Mouse (Mus musculus) cerebellum, postnatal 14 days (tissue): ENCODE results near the gene Gm2310.
"Not testable (repeated sequence)": the region's sequence is repeated elsewhere in the genome, so short reads cannot be mapped to it uniquely, and the experiment has no call there.

Experiments used
- DNase-seq, 2 experiments: peaks; one replicate each; pipeline ENCODE4 v3.0.0; 2021; ENCODE audit warnings: mixed read lengths in 2 of 2

Gene Gm2310

DNA sequence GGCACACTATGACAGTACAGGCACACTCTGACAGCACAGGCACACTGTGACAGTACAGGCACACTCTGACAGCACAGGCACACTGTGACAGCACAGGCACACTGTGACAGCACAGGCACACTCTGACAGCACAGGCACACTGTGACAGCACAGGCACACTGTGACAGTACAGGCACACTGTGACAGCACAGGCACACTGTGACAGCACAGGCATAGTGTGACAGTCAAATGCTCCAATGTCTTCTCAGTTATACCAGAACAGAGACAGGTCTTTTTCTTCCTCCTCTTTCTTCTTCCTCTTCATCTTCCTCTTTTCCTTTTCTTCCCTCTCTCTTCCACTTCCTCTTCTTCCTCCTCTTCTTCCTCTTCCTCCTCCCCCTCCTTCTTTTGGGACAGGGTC lies at the start of gene Gm2310:
TSS of gene Gm2310 (minus strand) at position 101 of the 400 bp plus-strand sequence.
- DNase-seq, result not testable (repeated sequence)

DNA sequence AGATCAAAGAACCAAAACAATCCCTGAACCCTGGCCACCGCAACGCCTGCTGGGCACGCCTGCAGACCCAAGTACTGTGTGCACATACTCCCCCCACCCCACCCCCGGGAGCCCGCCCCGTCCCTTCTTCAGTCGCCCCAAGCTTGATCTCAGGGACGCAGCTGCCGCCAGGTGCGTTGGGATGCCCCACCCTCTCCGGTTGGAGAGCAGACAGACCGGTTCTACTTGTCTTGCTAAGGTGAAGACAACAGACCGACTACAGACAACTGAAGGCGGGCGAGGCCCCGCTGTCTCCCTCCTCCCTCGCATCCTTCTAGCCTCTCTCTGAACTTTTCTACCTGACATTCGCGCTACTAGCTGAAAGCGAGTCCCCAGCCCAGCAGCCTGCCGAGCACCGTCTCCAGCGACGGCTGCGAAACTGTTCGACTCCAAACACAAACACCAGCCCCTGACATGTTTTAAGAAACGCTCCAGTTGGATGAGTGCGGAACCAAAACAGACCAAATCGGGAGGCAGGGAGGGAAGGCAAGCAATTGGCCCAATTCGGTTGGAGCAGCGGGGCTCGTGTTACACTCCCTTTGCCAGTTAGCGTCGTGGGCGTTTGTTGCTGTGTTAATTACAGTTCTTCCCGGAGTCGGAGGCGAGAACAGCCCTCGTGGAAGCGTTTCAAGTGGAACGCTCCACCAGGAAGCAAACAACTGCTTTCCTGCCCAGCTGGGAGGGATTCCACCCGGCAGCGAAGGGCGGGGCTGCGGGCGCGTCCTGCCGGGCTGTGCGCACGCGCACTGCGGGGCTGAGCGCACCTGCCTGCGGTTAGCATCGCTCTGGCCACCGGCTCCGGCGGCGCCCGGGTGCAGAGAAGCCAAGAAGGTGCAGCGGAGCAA lies 49.1 kb upstream of the Gm2310 start:
- DNase-seq, result peak; percentile 85 to 91

DNA sequence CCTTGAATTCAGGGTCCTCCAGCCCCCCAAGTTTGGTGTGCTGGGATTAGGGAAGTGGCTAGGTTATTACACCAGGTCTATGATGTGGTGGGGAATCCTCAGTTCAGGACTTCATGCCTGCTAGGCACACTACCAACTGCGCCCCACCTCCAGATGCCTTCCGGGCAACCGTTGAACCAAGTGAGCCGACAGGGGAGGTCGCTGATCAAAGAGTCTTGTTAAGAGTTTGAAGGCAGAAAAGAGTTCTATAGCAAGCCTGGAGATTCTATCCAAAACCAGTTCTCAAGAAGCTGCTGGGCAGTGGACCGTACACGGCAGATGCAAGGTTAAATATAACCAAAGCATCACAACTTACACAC lies 48.5 kb upstream of the Gm2310 start:
- DNase-seq, result no peak

DNA sequence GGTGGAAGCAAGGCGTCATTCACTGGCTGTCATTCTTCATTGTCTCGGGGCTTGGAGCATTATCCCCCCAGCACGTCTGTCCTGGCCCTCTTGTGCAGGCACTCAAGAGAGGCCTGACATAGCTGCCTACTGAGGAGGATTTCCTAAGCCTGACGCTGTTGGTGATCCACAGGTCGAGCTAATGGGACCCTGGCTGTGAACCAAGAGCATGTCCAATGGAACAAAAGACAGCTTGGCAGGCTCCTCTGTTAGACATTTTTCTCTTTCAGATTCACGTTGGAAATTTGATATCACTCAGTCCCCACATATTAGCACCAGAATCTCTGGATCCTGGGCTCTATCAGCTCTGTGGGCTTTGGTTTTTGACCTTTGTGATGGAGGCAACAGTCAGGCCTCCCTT lies 45.7 kb upstream of the Gm2310 start:
- no peak for DNase-seq

DNA sequence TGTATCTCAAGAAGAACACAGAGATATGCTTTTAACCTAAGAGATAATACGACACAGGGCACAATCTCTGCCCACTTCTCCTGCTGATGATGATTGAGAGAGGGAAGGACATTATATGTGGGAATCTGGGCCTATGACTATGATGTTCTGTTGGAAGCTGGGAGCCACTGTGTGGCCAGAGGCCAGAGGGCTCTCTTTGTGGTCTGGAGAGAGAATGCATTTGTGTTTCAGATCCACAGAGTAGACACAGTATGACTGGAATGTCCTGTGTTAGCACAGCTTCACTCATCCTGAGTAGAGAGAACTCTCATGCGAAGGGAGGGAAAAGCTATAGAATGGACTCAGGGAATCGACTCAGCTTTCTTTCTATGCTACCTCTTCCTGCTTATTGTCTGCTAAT lies 44.6 kb upstream of the Gm2310 start:
- no peak for DNase-seq

DNA sequence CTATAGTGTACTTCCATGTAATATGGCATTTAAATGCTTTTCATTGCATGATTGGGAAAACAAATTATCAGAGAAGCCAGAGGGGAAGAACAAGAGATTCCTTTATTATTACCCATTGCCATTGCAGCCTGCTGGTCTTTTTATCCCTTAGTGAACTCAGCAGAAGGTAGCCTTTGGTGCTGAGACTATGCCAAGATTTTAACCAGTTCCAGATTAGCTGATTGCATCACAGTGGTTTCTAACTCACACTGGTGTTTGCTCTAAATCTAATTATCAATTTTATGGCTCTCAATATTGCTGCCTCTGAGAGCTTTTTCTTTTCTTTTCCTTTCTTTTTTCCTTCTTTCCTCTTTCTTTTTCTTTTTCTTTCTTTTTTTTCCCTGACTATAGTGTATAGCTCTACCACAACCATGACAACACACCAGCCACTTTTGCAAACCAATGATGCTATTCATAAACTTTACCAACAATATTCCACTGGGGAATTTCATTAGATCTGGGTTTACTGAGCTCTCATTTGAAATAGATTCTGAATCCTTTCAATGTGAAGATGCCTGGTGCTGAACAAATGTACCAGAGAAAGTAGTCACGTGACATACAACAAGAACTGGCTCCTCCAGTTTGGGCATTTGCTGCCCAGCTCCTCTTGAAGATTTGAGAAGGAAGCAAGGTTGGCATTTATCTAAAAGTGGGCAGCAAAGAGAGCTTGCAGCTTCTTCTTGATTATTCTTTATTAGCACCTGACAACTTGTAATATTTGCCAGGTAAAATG lies 43.9 kb upstream of the Gm2310 start:
- no peak for DNase-seq

DNA sequence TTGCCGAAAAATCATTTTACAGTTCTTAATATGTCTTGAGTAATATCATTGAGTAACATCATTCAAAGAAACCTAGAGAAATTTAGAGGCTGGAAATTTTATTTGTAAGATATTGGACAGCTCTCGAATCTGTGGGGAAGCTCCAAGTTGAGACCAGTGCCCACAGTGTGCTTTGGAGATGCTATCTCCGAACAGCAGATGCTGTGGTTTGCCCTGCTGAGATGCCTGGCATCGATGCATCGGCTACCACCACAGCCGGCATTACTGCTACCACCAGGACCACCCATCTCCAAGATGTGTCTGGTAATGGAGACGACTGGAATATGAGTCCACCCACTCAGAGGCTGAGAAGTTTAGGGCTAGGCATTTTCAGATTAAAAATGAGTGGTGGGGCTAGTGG lies 43.0 kb upstream of the Gm2310 start:
- peak in 1 of 2 experiments; percentile 46 for DNase-seq

DNA sequence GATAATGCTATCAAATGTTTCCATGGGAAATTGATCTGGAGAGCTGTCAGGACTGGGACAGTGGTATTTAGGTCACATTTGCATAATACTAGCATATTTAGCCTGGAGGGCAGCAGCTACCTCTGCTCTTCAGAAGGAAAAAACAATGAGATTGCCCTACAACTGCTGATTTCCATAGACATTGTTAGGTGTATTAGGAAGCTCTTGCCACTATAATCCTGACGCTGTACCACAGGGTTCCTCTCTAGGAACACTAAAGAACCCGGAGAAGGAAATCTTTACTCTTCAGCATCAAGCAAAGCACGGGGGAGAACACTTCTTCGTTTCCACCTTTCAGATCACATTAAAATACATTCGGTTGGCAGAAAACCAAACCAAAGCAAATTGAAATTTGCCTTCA lies 11.4 kb upstream of the Gm2310 start:
- DNase-seq, result no peak

DNA sequence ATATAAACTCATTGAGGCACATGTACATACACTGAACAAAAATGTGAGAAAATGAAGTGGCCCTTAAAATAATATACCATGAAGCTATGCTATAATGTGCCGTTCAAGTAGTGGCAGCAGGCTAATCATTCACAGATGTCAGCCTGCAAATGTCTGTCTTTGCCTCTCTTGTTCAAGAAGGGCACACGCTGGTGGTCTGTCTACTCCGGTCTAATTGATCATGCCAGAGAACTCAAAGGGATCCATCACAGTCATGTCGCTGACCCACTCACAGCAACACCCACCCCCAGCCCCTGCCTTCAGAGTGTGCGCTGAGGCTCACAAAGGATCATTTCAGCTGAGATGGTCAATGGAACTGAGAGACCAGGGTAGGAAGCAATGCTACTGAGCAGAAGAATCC lies 6.8 kb downstream of the Gm2310 start:
- DNase-seq, result no peak

DNA sequence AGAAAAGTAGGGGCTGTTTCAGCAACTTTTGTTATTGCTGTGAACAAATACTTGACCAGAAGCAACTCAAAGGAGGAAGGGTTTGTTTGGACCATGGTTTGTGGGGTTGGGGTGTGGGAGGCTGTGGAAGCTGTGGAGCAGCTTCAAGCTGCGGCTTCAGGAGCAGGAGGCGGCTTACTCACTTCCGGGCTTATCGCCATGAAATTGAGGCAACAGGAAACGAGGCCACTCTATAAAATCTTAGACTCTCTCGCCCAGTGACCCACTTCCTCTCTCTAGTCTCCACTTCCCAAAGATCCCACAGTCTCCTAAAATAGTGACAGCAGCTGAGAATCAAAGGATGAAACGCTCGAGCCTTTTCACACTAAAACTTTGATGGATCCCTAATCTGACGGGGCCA lies 7.9 kb downstream of the Gm2310 start:
- DNase-seq, result peak in 1 of 2 experiments; percentile 5

DNA sequence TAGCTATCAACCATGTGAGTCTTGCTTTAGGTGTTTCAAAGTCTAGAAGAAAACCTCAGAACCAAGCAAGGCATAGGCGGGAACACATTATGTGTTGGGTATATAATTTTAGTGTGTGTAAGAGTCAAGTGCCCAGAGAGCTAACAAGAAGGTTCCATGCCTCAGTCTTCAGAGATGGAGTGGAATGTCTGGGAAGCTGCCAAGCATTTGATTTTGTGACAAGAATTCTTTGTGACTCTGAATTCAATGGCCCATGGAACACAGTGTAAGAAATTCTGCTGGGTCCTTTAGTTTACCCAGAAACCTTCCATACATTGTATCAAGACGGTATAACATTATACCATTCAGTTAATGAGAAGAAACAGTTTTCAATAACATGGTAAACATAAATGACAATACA lies 17.3 kb downstream of the Gm2310 start:
- DNase-seq, result no peak

DNA sequence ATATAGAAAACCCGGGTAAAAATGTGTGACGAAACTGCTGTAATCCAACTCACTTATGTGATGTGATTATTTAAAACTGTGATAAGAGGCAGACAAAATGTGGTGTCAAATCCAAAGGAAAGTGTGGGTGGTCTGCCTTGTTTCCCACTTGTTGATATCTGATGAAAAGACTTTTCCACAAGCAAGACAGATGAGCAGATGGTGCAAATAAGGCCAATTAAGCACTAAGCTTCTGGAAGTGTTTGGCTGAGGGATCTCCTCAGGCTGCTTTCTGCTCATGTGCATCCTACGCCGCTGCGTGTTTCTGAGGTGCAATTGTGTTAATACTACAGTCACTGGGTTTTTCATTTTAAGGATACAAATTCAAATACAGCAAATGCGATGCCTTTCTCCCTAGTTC lies 34.5 kb downstream of the Gm2310 start:
- peak; percentile 12 for DNase-seq

DNA sequence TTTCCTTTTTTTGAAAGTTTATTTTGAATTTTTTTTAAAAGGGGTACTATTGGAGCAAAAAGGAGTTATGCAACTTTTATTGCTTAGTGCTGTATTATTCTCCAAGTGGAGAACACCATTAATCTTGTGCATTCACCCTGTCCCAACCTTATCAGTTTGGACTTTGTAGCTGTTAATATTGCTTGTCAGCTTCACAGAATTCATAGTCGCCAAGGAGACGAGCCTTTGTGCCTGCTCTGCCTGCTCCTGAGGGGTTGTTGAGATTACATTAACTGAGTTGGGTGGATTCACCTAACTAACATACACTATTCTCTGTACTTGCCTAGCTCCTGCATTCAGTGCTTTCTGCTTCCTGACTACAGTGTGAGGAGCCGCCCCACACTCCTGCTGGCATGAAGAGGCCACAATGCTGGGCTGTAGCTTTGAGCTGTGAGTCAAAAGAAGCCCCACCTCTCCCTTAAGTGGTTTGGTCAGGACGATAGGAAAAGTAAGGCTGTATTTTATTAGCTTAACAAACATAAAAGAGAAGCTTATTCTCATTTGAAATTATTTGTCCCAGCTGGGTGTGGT lies 50.7 kb downstream of the Gm2310 start:
- DNase-seq, result no peak
